Mouse (Mus musculus) MEL (cell line): Measurements from ENCODE around the gene Erc2. TPM values are rescaled to one million over a fixed set of nuclear protein-coding genes. Genes with fewer than 3 reads are reported as not detected.

ENCODE experiments used
- DNase-seq: peaks from one replicate; pipeline ENCODE4 v3.0.0; 2011; ENCODE audit warnings: low read depth, low spot score
- H3K27ac ChIP-seq: 2 replicates; pipeline ENCODE4 v1.5.1; 2012; ENCODE audit warnings: low read depth, mild to moderate bottlenecking, control low read depth, low read length, moderate library complexity; ENCODE audit not compliant: control insufficient read depth
- H3K27me3 ChIP-seq, 2 experiments: fragments of 150-350 bp in 1 of 2; sonication (generic) in 1 of 2; 2 replicates each; pipeline ENCODE4 v1.6.1; 2012; ENCODE audit warnings: low read length in 2 of 2, mild to moderate bottlenecking in 2 of 2, improper control_type of control experiment in 1 of 2, moderate library complexity in 1 of 2; ENCODE audit not compliant: insufficient read depth in 2 of 2, control insufficient read depth in 1 of 2
- H3K36me3 ChIP-seq, 2 experiments: 2 replicates each; pipeline ENCODE4 v1.6.1; 2012 to 2014; ENCODE audit warnings: low read length in 2 of 2, improper control_type of control experiment in 1 of 2, inconsistent platforms in 1 of 2, mild to moderate bottlenecking in 1 of 2; ENCODE audit not compliant: insufficient read depth in 2 of 2, control insufficient read depth in 1 of 2
- H3K4me1 ChIP-seq, 2 experiments: fragments of 150-350 bp in 1 of 2; sonication (generic) in 1 of 2; 2 replicates each; pipeline ENCODE4 v1.6.1; 2012; ENCODE audit warnings: low read length in 2 of 2, improper control_type of control experiment in 1 of 2, mild to moderate bottlenecking in 1 of 2; ENCODE audit not compliant: insufficient read depth in 2 of 2, control insufficient read depth in 1 of 2
- H3K4me3 ChIP-seq, 2 experiments: fragments of 150-350 bp in 1 of 2; sonication (generic) in 1 of 2; 2 replicates each; pipeline ENCODE4 v1.5.1; 2012; ENCODE audit warnings: low read depth in 2 of 2, low read length in 2 of 2, mild to moderate bottlenecking in 2 of 2, moderate library complexity in 2 of 2, control low read depth in 1 of 2, improper control_type of control experiment in 1 of 2; ENCODE audit not compliant: control insufficient read depth in 1 of 2, insufficient read depth in 1 of 2
- H3K79me2 ChIP-seq: 2 replicates; pipeline ENCODE4 v1.6.1; 2012; ENCODE audit warnings: mild to moderate bottlenecking, low read length, moderate library complexity; ENCODE audit not compliant: control insufficient read depth, poor library complexity, insufficient read depth
- H3K9ac ChIP-seq: 2 replicates; pipeline ENCODE4 v1.6.1; 2012; ENCODE audit warnings: low read depth, mild to moderate bottlenecking, control low read depth, low read length, moderate library complexity; ENCODE audit not compliant: control insufficient read depth, poor library complexity, severe bottlenecking
- H3K9me3 ChIP-seq: fragments of 150-350 bp; sonication (generic); replicated peaks from 2 replicates; pipeline ENCODE4 v1.6.1; 2012; ENCODE audit warnings: mild to moderate bottlenecking, low read length, improper control_type of control experiment, moderate library complexity; ENCODE audit not compliant: insufficient read depth
- BHLHE40 ChIP-seq: IDR thresholded peaks from 2 replicates; pipeline ENCODE4 v1.6.1; 2012; ENCODE audit warnings: low read depth, mild to moderate bottlenecking, inconsistent platforms, low read length, improper control_type of control experiment, borderline replicate concordance
- CTCF ChIP-seq, 3 experiments: IDR thresholded peaks in 2 of 3; conservative IDR thresholded peaks in 1 of 3; 2 replicates each; pipeline ENCODE4 v1.5.1; 2011 to 2012; ENCODE audit warnings: low read length in 3 of 3, low read depth in 2 of 3, mild to moderate bottlenecking in 2 of 3, improper control_type of control experiment in 1 of 3, inconsistent platforms in 1 of 3, mixed read lengths in 1 of 3, moderate library complexity in 1 of 3; ENCODE audit not compliant: control insufficient read depth in 1 of 3, insufficient read depth in 1 of 3, poor library complexity in 1 of 3, severe bottlenecking in 1 of 3
- E2F4 ChIP-seq: IDR thresholded peaks from 2 replicates; pipeline ENCODE4 v1.6.1; 2011; ENCODE audit warnings: low read depth, low read length, improper control_type of control experiment, borderline replicate concordance
- GABPA ChIP-seq: IDR thresholded peaks from 2 replicates; pipeline ENCODE4 v1.6.1; 2012; ENCODE audit warnings: low read depth, mild to moderate bottlenecking, inconsistent platforms, low read length, improper control_type of control experiment, moderate library complexity
- GATA1 ChIP-seq: IDR thresholded peaks from 2 replicates; pipeline ENCODE4 v1.6.1; 2011; ENCODE audit warnings: low read depth, low read length, improper control_type of control experiment
- HCFC1 ChIP-seq: IDR thresholded peaks from 2 replicates; pipeline ENCODE4 v1.6.1; 2012; ENCODE audit warnings: low read depth, mild to moderate bottlenecking, inconsistent platforms, low read length, improper control_type of control experiment, moderate library complexity
- KAT2A ChIP-seq: conservative IDR thresholded peaks from 2 replicates; pipeline ENCODE4 v1.6.1; 2012; ENCODE audit warnings: low read depth, low read length, improper control_type of control experiment, inconsistent platforms
- MAX ChIP-seq: IDR thresholded peaks from 2 replicates; pipeline ENCODE4 v1.6.1; 2011; ENCODE audit warnings: low read length, improper control_type of control experiment
- MAZ ChIP-seq: IDR thresholded peaks from 2 replicates; pipeline ENCODE4 v1.6.1; 2012; ENCODE audit warnings: low read depth, mild to moderate bottlenecking, inconsistent platforms, low read length, improper control_type of control experiment
- MXI1 ChIP-seq: IDR thresholded peaks from 2 replicates; pipeline ENCODE4 v1.6.1; 2011; ENCODE audit warnings: mild to moderate bottlenecking, low read depth, low read length, improper control_type of control experiment
- NELFE ChIP-seq: IDR thresholded peaks from 2 replicates; pipeline ENCODE4 v1.6.1; 2011; ENCODE audit warnings: low read depth, low read length, improper control_type of control experiment
- NRF1 ChIP-seq: IDR thresholded peaks from 2 replicates; pipeline ENCODE4 v1.6.1; 2014; ENCODE audit warnings: low read depth, mild to moderate bottlenecking, inconsistent platforms, low read length, improper control_type of control experiment, moderate library complexity; ENCODE audit not compliant: poor library complexity, insufficient read depth, severe bottlenecking
- POLR2AphosphoS2 ChIP-seq: IDR thresholded peaks from 2 replicates; pipeline ENCODE4 v1.6.1; 2011; ENCODE audit warnings: low read length, improper control_type of control experiment
- POLR2AphosphoS5 ChIP-seq: IDR thresholded peaks from 2 replicates; pipeline ENCODE4 v1.6.1; 2012; ENCODE audit warnings: low read depth, borderline replicate concordance, mild to moderate bottlenecking, inconsistent platforms, low read length, moderate library complexity, mixed read lengths
- TBP ChIP-seq: IDR thresholded peaks from 2 replicates; pipeline ENCODE4 v1.8.0; 2011; ENCODE audit warnings: low read depth, low read length, improper control_type of control experiment
- TCF12 ChIP-seq: IDR thresholded peaks from 2 replicates; pipeline ENCODE4 v1.6.1; 2014; ENCODE audit warnings: low read depth, mild to moderate bottlenecking, inconsistent platforms, low read length, improper control_type of control experiment, moderate library complexity
- USF2 ChIP-seq, 2 experiments: IDR thresholded peaks; 2 replicates each; pipeline ENCODE4 v1.6.1; 2011 to 2012; ENCODE audit warnings: improper control_type of control experiment in 2 of 2, low read length in 2 of 2, borderline replicate concordance in 1 of 2, inconsistent platforms in 1 of 2, low read depth in 1 of 2, mild to moderate bottlenecking in 1 of 2; ENCODE audit not compliant: insufficient read depth in 1 of 2
- ZC3H11A ChIP-seq: IDR thresholded peaks from 2 replicates; pipeline ENCODE4 v1.6.1; 2012; ENCODE audit warnings: low read depth, mild to moderate bottlenecking, inconsistent platforms, low read length, improper control_type of control experiment
- ZKSCAN1 ChIP-seq: IDR thresholded peaks from 2 replicates; pipeline ENCODE4 v1.6.1; 2012; ENCODE audit warnings: low read depth, mild to moderate bottlenecking, inconsistent platforms, low read length, improper control_type of control experiment, moderate library complexity
- ZMIZ1 ChIP-seq: IDR thresholded peaks from 2 replicates; pipeline ENCODE4 v1.6.1; 2012; ENCODE audit warnings: low read depth, mild to moderate bottlenecking, inconsistent platforms, low read length, improper control_type of control experiment, moderate library complexity
- ZNF384 ChIP-seq: IDR thresholded peaks from 2 replicates; pipeline ENCODE4 v1.6.1; 2012; ENCODE audit warnings: low read depth, mild to moderate bottlenecking, inconsistent platforms, low read length, improper control_type of control experiment
- polyA plus RNA-seq, 2 experiments: library from polyadenylated mRNA; stranded (reverse) in 1 of 2; unstranded in 1 of 2; fragments of >175 nt in 1 of 2; fragments of >200 nt in 1 of 2; gene quantifications; 2 replicates each; pipeline versions ENCODE4 v1.2.1 to v1.2.4; 2012; ENCODE audit warnings: low replicate concordance in 2 of 2, low read depth in 1 of 2; ENCODE audit not compliant: insufficient read length in 2 of 2, insufficient read depth in 1 of 2, missing spikeins in 1 of 2
- total RNA-seq: library from RNA; depleted of rRNA; stranded (reverse); fragments of 300-350 nt; gene quantifications from 2 replicates; pipeline ENCODE4 v1.2.3, GENCODE M21; 2012

Erc2 gene
- total and polyA plus RNA-seq, 3 experiments, result not detected

GRCm38 (mm10) chr14:28359502-28359901, 737.3 kb downstream of the Erc2 start:
- H3K27ac ChIP-seq, result no peak overlapping the region
- H3K36me3 ChIP-seq, result no peaks in the 10 kb centered on the region
- no peaks in the 10 kb centered on the region for H3K27me3 ChIP-seq
- H3K9me3 ChIP-seq, result no peaks in the 10 kb centered on the region
- TF ChIP-seq ZC3H11A (no peak), E2F4 (no peak), ZMIZ1 (no peak), GATA1 (no peak), ZNF384 (no peak), POLR2AphosphoS2 (no peak), TCF12 (no peak), TBP (no peak)
- H3K79me2 ChIP-seq, result no peaks in the 10 kb centered on the region
- H3K4me1 ChIP-seq, result no peaks in the 10 kb centered on the region
- H3K9ac ChIP-seq, result no peak overlapping the region
- H3K4me3 ChIP-seq, result no peak overlapping the region
- DNase-seq, result no peak

DNA sequence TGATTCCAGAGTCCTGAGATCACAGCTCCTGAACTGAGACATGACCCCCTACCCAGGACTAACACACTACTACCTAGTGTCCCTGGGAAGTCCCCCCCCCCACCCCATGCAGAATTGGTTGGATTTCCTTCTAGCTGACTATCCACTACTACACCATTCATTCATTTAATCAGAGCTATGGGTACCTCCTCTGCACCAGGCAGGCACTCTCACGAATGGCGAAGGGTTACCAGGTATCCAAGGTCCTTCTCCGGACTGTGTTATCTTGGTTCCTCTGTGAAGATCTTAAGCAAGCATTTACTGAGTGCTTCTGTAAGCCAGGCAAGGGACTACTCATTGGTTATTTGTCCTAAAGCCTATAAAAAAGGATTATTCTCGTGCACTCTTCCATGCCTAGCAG, 737.8 kb downstream of the Erc2 start:
- no peak for TF ChIP-seq MAZ
- no peak for TF ChIP-seq MXI1
- TF ChIP-seq KAT2A, result no peak
- no peak for TF ChIP-seq NELFE
- TF ChIP-seq ZC3H11A, result no peak
- TF ChIP-seq POLR2AphosphoS5, result no peak
- TF ChIP-seq TCF12, result no peak
- TF ChIP-seq TBP, result no peak
- TF ChIP-seq BHLHE40, result no peak
- TF ChIP-seq ZMIZ1, result no peak
- no peak for TF ChIP-seq GATA1
- no peak for TF ChIP-seq ZKSCAN1
- no peak for TF ChIP-seq HCFC1
- TF ChIP-seq NRF1, result no peak
- TF ChIP-seq CTCF (IDR thresholded peaks at IDR 0.05 in 2 of 3, conservative IDR thresholded peaks at IDR 0.05 in 1 of 3; ENCODE audit: control insufficient read depth in 1 of 3, insufficient read depth in 1 of 3, low read depth in 2 of 3, low read length in 3 of 3, poor library complexity in 1 of 3, severe bottlenecking in 1 of 3), result no peak
- no peak for TF ChIP-seq MAX
- TF ChIP-seq USF2 (IDR thresholded peaks at IDR 0.05; ENCODE audit: borderline replicate concordance in 1 of 2, insufficient read depth in 1 of 2, low read depth in 1 of 2, low read length in 2 of 2), result no peak
- TF ChIP-seq GABPA, result no peak
- no peak for DNase-seq
- H3K9ac ChIP-seq, result no peak overlapping the region
- H3K4me1 ChIP-seq, result no peaks in the 10 kb centered on the region
- no peaks in the 10 kb centered on the region for H3K79me2 ChIP-seq
- H3K9me3 ChIP-seq, result no peaks in the 10 kb centered on the region
- no peaks in the 10 kb centered on the region for H3K27me3 ChIP-seq
- no peak overlapping the region for H3K4me3 ChIP-seq
- H3K36me3 ChIP-seq, result no peaks in the 10 kb centered on the region
- H3K27ac ChIP-seq, result no peak overlapping the region
